Mouse (Mus musculus): ENCODE data around the gene 1700003F12Rik.

The 1700003F12Rik gene

GRCm38 (mm10) chr2:154546711-154547110 lies at the start of gene 1700003F12Rik:
TSS of gene 1700003F12Rik (plus strand) at chr2:154547085.
- DNase-seq (ENCODE audit: low spot score) = no peak

GRCm38 (mm10) chr2:154498571-154498970 lies 48.3 kb upstream of the 1700003F12Rik start:
- no peak for DNase-seq (ENCODE audit: low spot score)

- no peak for DNase-seq (ENCODE audit: low spot score)
Measured at GRCm38 (mm10) chr2:154499717-154500247, 47.1 kb upstream of the 1700003F12Rik start.

GRCm38 (mm10) chr2:154500758-154501157 lies 46.1 kb upstream of the 1700003F12Rik start:
- DNase-seq (ENCODE audit: low spot score) = no peak

GRCm38 (mm10) chr2:154507076-154507475 lies 39.8 kb upstream of the 1700003F12Rik start:
- no peak for DNase-seq (ENCODE audit: low spot score)

GRCm38 (mm10) chr2:154507566-154508283 lies 39.2 kb upstream of the 1700003F12Rik start:
- DNase-seq (ENCODE audit: low spot score) = no peak

- no peak for DNase-seq (ENCODE audit: low spot score)
Measured at GRCm38 (mm10) chr2:154508450-154508849, 38.4 kb upstream of the 1700003F12Rik start.

- no peak for DNase-seq (ENCODE audit: low spot score)
Measured at GRCm38 (mm10) chr2:154510141-154510540, 36.7 kb upstream of the 1700003F12Rik start.

GRCm38 (mm10) chr2:154516944-154517343 lies 29.9 kb upstream of the 1700003F12Rik start:
- DNase-seq (ENCODE audit: low spot score) = no peak

GRCm38 (mm10) chr2:154517424-154517823 lies 29.5 kb upstream of the 1700003F12Rik start:
- no peak for DNase-seq (ENCODE audit: low spot score)

GRCm38 (mm10) chr2:154521449-154521848 lies 25.4 kb upstream of the 1700003F12Rik start:
- no peak for DNase-seq (ENCODE audit: low spot score)

GRCm38 (mm10) chr2:154522334-154522733 lies 24.6 kb upstream of the 1700003F12Rik start:
- DNase-seq (ENCODE audit: low spot score) = no peak

GRCm38 (mm10) chr2:154525285-154525684 lies 21.6 kb upstream of the 1700003F12Rik start:
- no peak for DNase-seq (ENCODE audit: low spot score)

- no peak for DNase-seq (ENCODE audit: low spot score)
Measured at GRCm38 (mm10) chr2:154526531-154526930, 20.4 kb upstream of the 1700003F12Rik start.

- no peak for DNase-seq (ENCODE audit: low spot score)
Measured at GRCm38 (mm10) chr2:154532888-154533287, 14.0 kb upstream of the 1700003F12Rik start.

- no peak for DNase-seq (ENCODE audit: low spot score)
Measured at GRCm38 (mm10) chr2:154534704-154535270, 12.1 kb upstream of the 1700003F12Rik start.

- DNase-seq (ENCODE audit: low spot score) = no peak
Measured at GRCm38 (mm10) chr2:154538310-154538709, 8.6 kb upstream of the 1700003F12Rik start.

- no peak for DNase-seq (ENCODE audit: low spot score)
Measured at GRCm38 (mm10) chr2:154538710-154539109, 8.2 kb upstream of the 1700003F12Rik start.

GRCm38 (mm10) chr2:154539720-154540119 lies 7.2 kb upstream of the 1700003F12Rik start:
- DNase-seq (ENCODE audit: low spot score) = no peak

- no peak for DNase-seq (ENCODE audit: low spot score)
Measured at GRCm38 (mm10) chr2:154541630-154542029, 5.3 kb upstream of the 1700003F12Rik start.

GRCm38 (mm10) chr2:154543567-154544347 lies 3.1 kb upstream of the 1700003F12Rik start:
- no peak for DNase-seq (ENCODE audit: low spot score)

GRCm38 (mm10) chr2:154548688-154549087 lies 1.8 kb downstream of the 1700003F12Rik start:
- DNase-seq (ENCODE audit: low spot score) = no peak
